Mouse (Mus musculus): ENCODE data around the gene Fgfr2.
A peak's percentile ranks its signal among the peaks of the same experiment; 100 is the strongest.

DNA sequence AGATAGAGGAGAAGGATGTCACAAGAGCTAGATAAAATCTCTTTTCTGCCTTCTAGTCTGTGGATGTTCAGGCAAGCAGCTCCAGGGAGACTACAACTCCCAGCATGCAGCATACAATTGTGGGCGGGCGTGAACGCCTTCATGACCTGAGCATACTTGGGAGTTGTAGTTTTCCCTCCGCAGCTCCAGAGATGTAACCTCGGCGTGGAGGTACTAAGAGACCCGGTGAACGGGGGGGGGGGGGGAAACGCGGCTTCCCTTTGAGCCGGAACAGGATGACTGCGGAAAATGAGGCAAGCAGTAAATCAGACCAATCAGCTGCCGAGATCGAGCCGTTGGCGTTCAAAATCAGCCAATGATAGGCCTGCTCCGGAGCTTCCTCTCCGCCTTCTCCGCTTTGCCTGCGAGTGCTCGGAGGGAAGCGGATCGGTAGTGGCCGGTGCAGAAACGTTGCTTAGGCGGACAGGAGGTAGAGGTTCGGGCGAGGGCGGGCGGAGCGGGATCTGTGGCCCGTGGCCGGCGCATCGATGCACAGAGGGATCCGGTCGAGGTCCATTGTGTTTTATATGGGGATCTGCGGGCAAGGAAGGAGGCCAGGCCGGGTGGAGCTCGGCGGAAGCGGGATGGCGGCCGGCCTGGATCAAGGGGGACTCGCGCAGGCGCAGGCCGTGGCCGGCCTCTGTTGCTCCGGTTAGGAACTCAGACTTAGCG is 1563.0 kb downstream of the Fgfr2 start, which contains the start of gene Bub3:
- TF ChIP-seq USF1 (IDR thresholded peaks at IDR 0.05; ENCODE audit: low read depth): no peak
- TF ChIP-seq POLR2A (IDR thresholded peaks at IDR 0.05; ENCODE audit: insufficient read length, low read depth): peak; percentile 91
- TF ChIP-seq TCF12 (IDR thresholded peaks at IDR 0.05; ENCODE audit: insufficient read depth, poor library complexity, severe bottlenecking): no peak
- TF ChIP-seq E2F4 (IDR thresholded peaks at IDR 0.05; ENCODE audit: insufficient read depth): peak; percentile 14
- TF ChIP-seq TCF3 (IDR thresholded peaks at IDR 0.05; ENCODE audit: insufficient read length, low read depth): no peak
- TF ChIP-seq CEBPB (IDR thresholded peaks at IDR 0.05; ENCODE audit: insufficient read depth, poor library complexity, severe bottlenecking): no peak
- no peak for TF ChIP-seq MAX (IDR thresholded peaks at IDR 0.05; ENCODE audit: low read depth)
- TF ChIP-seq POLR2AphosphoS2 (IDR thresholded peaks at IDR 0.05; ENCODE audit: insufficient read length, low read depth): peak; percentile 88
